Mouse (Mus musculus): ENCODE results near the gene Hectd4. TPM values are rescaled to one million over a fixed set of nuclear protein-coding genes. Genes with fewer than 3 reads are reported as not detected.
"Not testable (repeated sequence)": the region's sequence is repeated elsewhere in the genome, so short reads cannot be mapped to it uniquely, and the experiment has no call there.

Hectd4 gene
- polyA plus RNA-seq, 1 experiment from 2014 or later, result 15.4 TPM

DNA sequence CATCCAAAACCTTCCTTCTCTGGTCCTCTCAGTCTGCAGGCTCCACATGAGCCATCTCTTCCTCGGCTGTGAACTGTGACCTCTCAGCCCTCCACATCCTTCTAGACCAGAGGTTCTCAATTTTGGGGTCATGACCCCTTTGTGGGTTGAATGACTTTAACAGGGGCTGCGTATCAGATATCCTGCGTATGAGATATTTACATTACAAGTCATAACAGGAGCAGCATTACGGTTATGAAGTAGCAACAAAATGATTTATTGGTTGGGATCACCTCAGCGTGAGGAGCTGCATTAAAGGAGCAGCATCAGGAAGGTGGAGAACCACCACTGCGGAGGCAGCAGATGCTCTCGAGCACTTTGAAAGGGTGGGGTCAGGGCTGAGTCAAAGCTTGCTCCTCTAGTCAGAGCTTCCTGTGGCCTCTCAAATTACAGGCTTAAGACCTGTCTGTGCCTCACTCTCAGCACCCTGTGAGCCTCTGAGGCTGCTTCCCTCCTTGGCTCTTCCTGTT, 121.0 kb downstream of the Hectd4 start:
- 55% methylated on average over 7 of the region's 7 CpGs for WGBS
- H3K9ac ChIP-seq, result no peak overlapping the region
- peaks cover 93% of the 10 kb centered on the region for H3K36me3 ChIP-seq
- no peak overlapping the region for H3K27ac ChIP-seq
- H3K4me3 ChIP-seq, result no peak overlapping the region
- H3K4me2 ChIP-seq (replicated peaks), result no peak overlapping the region
- H3K4me1 ChIP-seq, result no peaks in the 10 kb centered on the region
- H3K27me3 ChIP-seq (replicated peaks), result no peaks in the 10 kb centered on the region
- H3K9me3 ChIP-seq, result no peaks in the 10 kb centered on the region
- no peak for ATAC-seq (ENCODE audit: low FRiP score, low read depth)

DNA sequence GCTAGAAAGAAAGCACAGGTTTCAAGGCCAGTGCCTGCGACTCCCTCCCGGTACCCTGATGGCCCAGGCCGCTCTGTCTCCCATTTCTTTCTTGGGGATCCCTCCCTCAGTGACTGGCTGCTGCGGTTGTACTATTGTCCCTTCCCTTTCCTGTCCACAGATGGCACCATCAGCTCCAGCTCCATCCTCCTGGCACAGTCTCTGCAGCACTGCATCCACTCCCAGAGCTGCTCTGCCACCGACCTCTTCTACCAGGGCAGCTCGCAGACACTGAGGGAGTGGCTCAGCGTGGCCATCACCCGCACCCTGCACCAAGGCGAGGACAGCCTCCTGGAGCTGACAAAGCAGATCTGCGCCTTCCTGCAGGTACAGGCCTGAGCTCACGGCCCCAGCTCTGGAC, 122.5 kb downstream of the Hectd4 start:
- no peaks in the 10 kb centered on the region for H3K9me3 ChIP-seq
- H3K4me3 ChIP-seq, result no peak overlapping the region
- no peak overlapping the region for H3K27ac ChIP-seq
- ATAC-seq (ENCODE audit: low FRiP score, low read depth), result no peak
- no peaks in the 10 kb centered on the region for H3K4me1 ChIP-seq
- peaks cover 86% of the 10 kb centered on the region for H3K36me3 ChIP-seq
- no peak overlapping the region for H3K9ac ChIP-seq
- WGBS, result 91% methylated on average over 11 of the region's 11 CpGs
- no peak overlapping the region for H3K4me2 ChIP-seq (replicated peaks)
- no peaks in the 10 kb centered on the region for H3K27me3 ChIP-seq (replicated peaks)

DNA sequence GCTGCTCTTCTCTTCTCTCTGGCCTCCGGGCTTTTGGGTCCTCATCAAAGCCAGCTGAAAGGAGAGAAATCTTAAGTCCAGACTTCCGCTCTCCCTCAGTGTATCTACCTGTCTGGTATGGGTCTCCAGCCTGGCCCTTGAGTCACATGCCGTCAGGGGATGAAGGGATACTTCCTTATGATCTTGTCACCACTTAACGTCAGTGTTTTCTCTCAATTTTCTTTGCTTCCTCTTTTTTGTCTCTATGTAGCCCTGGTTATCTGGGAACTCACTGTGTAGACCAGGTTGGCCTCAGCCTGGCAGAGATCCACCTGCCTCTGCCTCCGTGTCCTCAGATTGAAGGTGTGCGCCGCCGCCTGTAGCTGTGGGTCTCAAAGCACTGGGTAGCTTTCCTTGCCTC, 124.0 kb downstream of the Hectd4 start:
- 93% methylated on average over 8 of the region's 8 CpGs for WGBS
- no peak for ATAC-seq (ENCODE audit: low FRiP score, low read depth)
- no peak overlapping the region for H3K4me3 ChIP-seq
- no peaks in the 10 kb centered on the region for H3K9me3 ChIP-seq
- H3K4me2 ChIP-seq (replicated peaks), result no peak overlapping the region
- peaks cover 84% of the 10 kb centered on the region for H3K36me3 ChIP-seq
- no peak overlapping the region for H3K9ac ChIP-seq
- no peaks in the 10 kb centered on the region for H3K27me3 ChIP-seq (replicated peaks)
- no peaks in the 10 kb centered on the region for H3K4me1 ChIP-seq
- no peak overlapping the region for H3K27ac ChIP-seq

DNA sequence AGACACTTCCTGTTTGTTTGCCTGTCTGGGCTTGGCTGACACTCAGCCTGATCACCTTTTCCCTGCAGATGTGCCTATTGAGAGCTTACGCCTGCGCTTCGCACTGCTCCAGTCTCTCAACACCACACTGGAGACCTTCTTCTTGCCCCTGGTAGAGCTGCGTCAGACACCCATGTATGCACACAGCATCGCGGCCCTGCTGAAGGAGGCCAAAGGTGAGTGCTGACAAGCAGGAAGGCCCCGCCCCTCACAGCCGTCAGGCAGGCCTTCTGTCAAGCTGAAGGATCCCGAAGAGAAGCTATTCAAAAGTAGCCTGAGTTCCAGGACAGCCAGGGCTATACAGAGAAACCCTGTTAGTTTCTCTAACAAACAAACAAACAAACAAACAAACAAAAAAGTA, 139.2 kb downstream of the Hectd4 start:
- Histone ChIP-seq H3K4me1 (no peaks in the 10 kb centered on the region), H3K4me3 (no peak overlapping the region), H3K4me2 (replicated peaks) (no peak overlapping the region), H3K27ac (no peak overlapping the region), H3K27me3 (replicated peaks) (no peaks in the 10 kb centered on the region), H3K9ac (no peak overlapping the region), H3K9me3 (no peaks in the 10 kb centered on the region), H3K36me3 (peaks cover 97% of the 10 kb centered on the region)
- WGBS, result 83% methylated on average over 9 of the region's 9 CpGs
- ATAC-seq (ENCODE audit: low FRiP score, low read depth), result no peak

DNA sequence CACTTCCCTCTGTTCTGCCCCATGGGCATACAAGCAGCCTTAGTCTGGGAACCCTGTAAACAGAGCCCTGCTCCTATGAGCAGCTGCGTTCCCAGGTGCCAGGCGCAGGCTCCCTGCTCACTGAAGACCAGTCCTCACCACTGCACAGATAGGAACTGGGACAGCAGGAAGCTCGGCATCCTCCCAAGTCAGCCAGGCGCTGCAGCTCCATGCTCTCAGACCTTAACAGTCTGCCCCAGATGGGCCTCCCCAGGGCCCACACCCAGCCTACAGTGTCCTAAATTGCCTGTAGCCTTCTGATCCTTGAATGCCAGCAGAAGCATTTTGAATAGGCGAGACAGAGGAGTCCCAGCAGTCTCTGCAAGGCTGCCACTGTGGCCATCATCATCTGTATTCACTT, 141.7 kb downstream of the Hectd4 start:
- H3K9ac ChIP-seq, result no peak overlapping the region
- H3K4me1 ChIP-seq, result no peaks in the 10 kb centered on the region
- no peak overlapping the region for H3K4me2 ChIP-seq (replicated peaks)
- ATAC-seq (ENCODE audit: low FRiP score, low read depth), result no peak
- no peaks in the 10 kb centered on the region for H3K9me3 ChIP-seq
- no peak overlapping the region for H3K4me3 ChIP-seq
- WGBS, result 88% methylated on average over 5 of the region's 5 CpGs
- H3K27ac ChIP-seq, result no peak overlapping the region
- no peaks in the 10 kb centered on the region for H3K27me3 ChIP-seq (replicated peaks)
- H3K36me3 ChIP-seq, result peaks cover 97% of the 10 kb centered on the region

DNA sequence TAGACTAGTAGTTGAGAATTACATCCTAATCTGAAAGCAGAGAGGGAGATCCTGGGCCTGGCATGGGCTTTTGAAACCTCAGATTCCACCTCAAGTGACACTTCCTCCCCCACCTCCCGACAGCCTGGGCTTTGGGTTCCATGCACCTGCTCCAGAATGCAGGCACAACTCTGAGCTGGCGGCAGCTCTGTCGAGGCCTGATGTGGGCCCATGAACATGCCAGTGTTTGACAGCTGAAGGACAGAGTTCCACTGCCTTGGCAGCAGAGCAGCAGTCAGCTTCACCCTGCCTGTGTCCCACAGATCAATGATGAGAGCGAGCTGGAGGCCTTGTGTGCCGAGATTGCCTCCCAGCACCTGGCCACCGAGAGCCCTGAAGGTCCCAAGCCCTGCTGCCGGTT, 143.4 kb downstream of the Hectd4 start:
- no peaks in the 10 kb centered on the region for H3K4me1 ChIP-seq
- 90% methylated on average over 7 of the region's 7 CpGs for WGBS
- H3K36me3 ChIP-seq, result peaks cover 97% of the 10 kb centered on the region
- H3K9ac ChIP-seq, result no peak overlapping the region
- H3K27me3 ChIP-seq (replicated peaks), result no peaks in the 10 kb centered on the region
- no peak overlapping the region for H3K27ac ChIP-seq
- no peak overlapping the region for H3K4me2 ChIP-seq (replicated peaks)
- ATAC-seq (ENCODE audit: low FRiP score, low read depth), result no peak
- no peak overlapping the region for H3K4me3 ChIP-seq
- H3K9me3 ChIP-seq, result no peaks in the 10 kb centered on the region

DNA sequence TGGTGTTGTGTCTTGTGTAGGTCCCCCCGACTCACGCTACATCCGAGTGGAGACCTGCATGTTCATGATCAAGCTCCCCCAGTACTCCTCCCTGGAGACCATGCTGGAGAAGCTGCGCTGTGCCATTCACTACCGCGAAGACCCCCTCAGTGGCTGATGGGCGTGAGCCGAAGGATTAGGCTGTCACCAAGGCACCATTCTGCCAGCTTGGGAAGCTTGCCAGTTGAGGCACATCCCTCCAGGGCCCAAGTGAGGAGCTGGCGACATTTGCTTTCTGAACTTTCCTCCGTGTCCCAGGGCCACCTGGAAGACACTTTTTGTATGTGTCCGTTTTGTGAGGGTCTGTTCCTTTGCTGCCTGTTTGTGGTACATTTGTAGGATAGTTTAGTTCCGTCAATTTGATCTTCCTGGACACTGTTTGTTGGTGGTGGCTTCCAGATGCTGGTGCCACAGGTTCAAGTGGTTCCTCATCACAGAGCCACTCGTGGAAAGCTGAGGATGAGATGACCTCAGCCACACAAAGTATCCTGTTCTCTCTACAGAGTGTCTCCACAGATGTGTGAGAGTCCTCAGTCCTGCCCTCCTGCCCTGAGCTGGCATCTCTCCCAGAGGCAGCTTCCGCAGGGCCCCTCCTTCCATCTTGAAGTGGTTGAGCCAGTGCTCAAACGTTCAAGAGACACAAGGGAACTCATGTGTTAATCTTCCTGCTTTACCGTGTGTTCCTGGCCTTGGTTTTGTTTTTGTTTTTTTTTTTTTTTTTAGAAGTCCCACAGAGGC, 146.6 kb downstream of the Hectd4 start:
- H3K36me3 ChIP-seq, result peaks cover 89% of the 10 kb centered on the region

DNA sequence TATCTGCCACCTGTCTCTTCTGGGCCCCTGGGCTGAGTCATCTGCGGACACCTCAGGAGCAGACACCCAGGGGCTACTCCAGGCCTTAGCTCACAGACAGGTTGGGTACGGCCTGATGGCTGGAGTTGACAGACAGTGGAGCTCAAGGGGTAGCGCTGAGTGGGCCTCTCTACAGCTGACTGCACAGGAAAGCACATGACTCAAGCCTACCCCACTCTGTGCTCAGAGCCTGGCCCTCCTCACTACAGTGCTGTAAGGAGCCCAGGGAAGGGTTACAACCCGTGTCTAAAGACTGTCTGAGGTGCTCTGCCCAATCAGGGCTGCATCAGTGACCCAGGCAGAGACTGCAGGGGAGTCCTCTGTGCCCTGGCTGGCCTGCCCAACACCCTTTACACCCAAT, 147.2 kb downstream of the Hectd4 start:
- H3K4me1 ChIP-seq, result no peaks in the 10 kb centered on the region
- no peak for ATAC-seq (ENCODE audit: low FRiP score, low read depth)
- H3K9me3 ChIP-seq, result no peaks in the 10 kb centered on the region
- H3K4me2 ChIP-seq (replicated peaks), result no peak overlapping the region
- no peak overlapping the region for H3K27ac ChIP-seq
- H3K27me3 ChIP-seq (replicated peaks), result no peaks in the 10 kb centered on the region
- no peak overlapping the region for H3K9ac ChIP-seq
- peaks cover 89% of the 10 kb centered on the region for H3K36me3 ChIP-seq
- 86% methylated on average over 4 of the region's 4 CpGs for WGBS
- no peak overlapping the region for H3K4me3 ChIP-seq

More for the DNA sequence above, 146.6 kb downstream of the Hectd4 start:
- WGBS, result 89% methylated on average over 16 of the region's 16 CpGs
- H3K27me3 ChIP-seq (replicated peaks), result no peaks in the 10 kb centered on the region
- H3K9me3 ChIP-seq, result no peaks in the 10 kb centered on the region
- H3K4me1 ChIP-seq, result no peaks in the 10 kb centered on the region
- H3K4me3 ChIP-seq, result no peak overlapping the region
- no peak overlapping the region for H3K27ac ChIP-seq
- no peak overlapping the region for H3K4me2 ChIP-seq (replicated peaks)
- H3K9ac ChIP-seq, result no peak overlapping the region
- ATAC-seq (ENCODE audit: low FRiP score, low read depth), result no peak

DNA sequence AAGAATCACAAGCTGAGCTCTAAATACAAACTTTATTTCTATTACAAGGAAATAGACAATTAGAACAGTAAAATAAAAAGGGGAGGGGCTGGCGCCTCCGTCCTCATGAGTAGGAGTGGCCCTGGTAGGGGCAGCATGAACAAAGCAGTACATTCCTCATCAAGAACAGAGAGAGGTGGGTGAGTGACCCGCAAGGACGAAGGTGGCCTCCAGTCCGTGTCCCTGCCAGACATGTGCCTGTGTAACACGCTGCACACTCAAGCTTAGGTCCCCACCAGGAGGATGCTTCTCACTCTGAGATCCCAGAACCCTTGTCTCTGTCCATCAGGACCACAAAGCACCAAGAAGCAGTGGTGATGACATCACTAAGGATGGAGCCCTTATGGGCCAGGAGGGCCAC, 151.7 kb downstream of the Hectd4 start:
- 81% methylated on average over 6 of the region's 6 CpGs for WGBS
- Histone ChIP-seq H3K27me3 (replicated peaks) (no peaks in the 10 kb centered on the region), H3K4me3 (no peak overlapping the region), H3K36me3 (peaks cover 84% of the 10 kb centered on the region), H3K4me2 (replicated peaks) (no peak overlapping the region), H3K4me1 (no peaks in the 10 kb centered on the region), H3K9me3 (no peaks in the 10 kb centered on the region), H3K27ac (no peak overlapping the region), H3K9ac (no peak overlapping the region)
- ATAC-seq (ENCODE audit: low FRiP score, low read depth), result no peak

DNA sequence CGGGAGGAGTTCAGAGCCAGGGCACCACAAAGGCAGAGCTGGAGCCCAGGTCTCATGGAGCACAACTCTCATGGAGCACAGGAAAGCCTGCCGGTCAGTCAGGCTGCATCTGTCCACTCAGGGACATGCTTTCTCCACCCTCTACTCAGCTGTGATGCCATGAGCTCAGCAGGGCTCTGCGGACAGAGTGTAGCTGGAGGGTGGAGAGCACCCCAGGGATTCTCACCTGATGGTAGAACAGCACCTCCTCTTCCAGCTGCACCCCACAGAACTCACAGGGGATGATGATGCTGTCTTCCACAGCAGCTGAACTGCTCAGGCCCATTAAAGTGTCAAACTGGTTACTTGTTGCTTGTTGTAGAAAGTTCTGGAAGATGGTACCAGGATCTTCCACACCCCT, 154.8 kb downstream of the Hectd4 start:
- peaks cover 85% of the 10 kb centered on the region for H3K36me3 ChIP-seq
- H3K4me3 ChIP-seq, result no peak overlapping the region
- no peak for ATAC-seq (ENCODE audit: low FRiP score, low read depth)
- no peaks in the 10 kb centered on the region for H3K27me3 ChIP-seq (replicated peaks)
- H3K4me2 ChIP-seq (replicated peaks), result no peak overlapping the region
- WGBS, result 90% methylated on average over 3 of the region's 3 CpGs
- no peak overlapping the region for H3K27ac ChIP-seq
- no peak overlapping the region for H3K9ac ChIP-seq
- no peaks in the 10 kb centered on the region for H3K4me1 ChIP-seq
- H3K9me3 ChIP-seq, result no peaks in the 10 kb centered on the region

DNA sequence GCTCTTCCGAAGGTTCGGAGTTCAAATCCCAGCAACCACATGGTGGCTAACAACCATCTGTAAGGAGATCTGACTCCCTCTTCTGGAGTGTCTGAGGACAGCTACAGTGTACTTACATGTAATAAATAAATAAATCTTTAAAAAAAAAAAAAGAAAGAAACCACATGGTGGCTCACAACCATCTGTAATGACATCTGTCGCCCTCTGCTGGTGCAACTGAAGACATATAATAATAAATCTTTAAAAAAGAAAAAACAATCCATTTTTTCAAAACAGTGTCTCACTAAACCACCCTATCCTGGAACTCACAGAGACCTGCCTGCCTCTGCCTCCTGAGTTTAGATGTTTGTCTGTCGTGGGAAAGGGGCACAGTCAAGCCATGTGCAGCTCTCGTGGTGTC, 157.0 kb downstream of the Hectd4 start:
- not testable (repeated sequence) for ATAC-seq (ENCODE audit: low FRiP score, low read depth); H3K9me3 ChIP-seq; H3K4me1 ChIP-seq; H3K4me3 ChIP-seq; H3K9ac ChIP-seq; H3K27ac ChIP-seq; H3K4me2 ChIP-seq (replicated peaks); H3K27me3 ChIP-seq (replicated peaks)
- WGBS, result 77% methylated on average over 5 of the region's 5 CpGs
- peaks cover 89% of the 10 kb centered on the region for H3K36me3 ChIP-seq

DNA sequence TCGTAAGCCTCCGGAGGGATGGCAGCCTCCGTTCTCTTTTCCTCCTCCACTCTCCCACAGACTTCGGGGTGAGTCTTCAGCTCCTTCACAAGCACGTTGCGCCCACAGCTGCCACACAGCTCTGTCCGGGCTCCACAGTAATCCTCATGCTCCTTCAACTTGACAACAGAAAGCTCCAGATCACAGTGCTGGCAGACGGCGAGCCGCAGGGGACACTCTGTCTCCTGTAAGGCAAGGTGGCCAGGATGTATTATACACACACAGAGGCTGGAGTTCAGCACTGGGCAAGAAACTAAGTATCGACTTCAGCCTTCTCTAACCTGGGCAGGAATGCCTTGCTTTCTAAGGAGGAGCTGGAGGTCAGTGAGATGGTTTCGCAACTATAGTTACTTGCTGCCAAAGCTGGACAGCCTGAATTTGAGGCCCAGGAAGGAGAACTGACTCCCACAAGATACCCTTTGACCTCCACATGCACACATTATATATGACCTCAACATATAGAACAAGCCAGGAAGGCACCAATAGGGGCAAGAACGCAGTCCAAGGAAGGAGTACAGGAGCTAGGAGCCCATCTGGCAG, 158.7 kb downstream of the Hectd4 start:
- no peak overlapping the region for H3K9ac ChIP-seq
- H3K27me3 ChIP-seq (replicated peaks), result no peaks in the 10 kb centered on the region
- H3K4me1 ChIP-seq, result no peaks in the 10 kb centered on the region; the same call in 1 of the 2 replicates
- H3K36me3 ChIP-seq, result peaks cover 76% of the 10 kb centered on the region
- 93% methylated on average over 13 of the region's 13 CpGs for WGBS
- ATAC-seq (ENCODE audit: low FRiP score, low read depth), result no peak
- no peak overlapping the region for H3K27ac ChIP-seq
- no peaks in the 10 kb centered on the region for H3K9me3 ChIP-seq
- no peak overlapping the region for H3K4me3 ChIP-seq
- no peak overlapping the region for H3K4me2 ChIP-seq (replicated peaks)

DNA sequence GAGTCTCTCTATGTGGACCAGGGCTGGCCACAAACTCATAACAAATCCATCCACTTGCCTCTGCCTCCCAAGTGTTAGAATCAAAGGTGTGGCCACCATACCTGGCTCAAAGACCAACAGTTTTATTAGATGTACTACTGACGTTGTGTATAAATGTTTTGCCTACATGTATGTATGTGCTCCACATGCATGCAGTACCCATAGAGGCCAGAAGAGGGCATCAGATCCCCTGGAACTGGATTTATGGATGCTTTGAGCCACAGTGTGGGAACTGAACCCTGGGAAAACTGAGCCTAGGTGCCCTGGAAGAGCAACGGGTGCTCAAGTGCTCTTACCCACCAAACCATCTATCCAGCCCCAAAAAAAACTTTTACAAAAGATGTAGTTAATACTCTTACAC, 160.7 kb downstream of the Hectd4 start:
- no peak for ATAC-seq (ENCODE audit: low FRiP score, low read depth)
- H3K4me2 ChIP-seq (replicated peaks), result no peak overlapping the region
- no peak overlapping the region for H3K9ac ChIP-seq
- peaks cover 5% of the 10 kb centered on the region for H3K4me1 ChIP-seq
- no peak overlapping the region for H3K4me3 ChIP-seq
- WGBS, result 88% methylated on average over 2 of the region's 2 CpGs
- H3K9me3 ChIP-seq, result no peaks in the 10 kb centered on the region
- H3K27me3 ChIP-seq (replicated peaks), result no peaks in the 10 kb centered on the region
- H3K36me3 ChIP-seq, result peaks cover 59% of the 10 kb centered on the region
- no peak overlapping the region for H3K27ac ChIP-seq
